Comparison of ENCODE assay signal across 15 mouse cellular contexts in genomic region chr6:30654932-30655331, GRCm38 (mm10). TPM values are rescaled to one million over a fixed set of nuclear protein-coding genes. Genes with fewer than 3 reads are reported as not detected.
DNase-seq lines count a peak whose midpoint lies in the region; ATAC-seq lines count a peak whose summit lies in the region.
"Had no signal": no experiment of that assay in that cellular context is flagged by ENCODE, and none has a peak within 500 bp of the region (broad histone marks: within the 10 kb centered on the region; RNA-seq: fewer than 3 reads in every experiment).

No protein-coding gene starts in this region.

- no peak for ATAC-seq in lung, embryonic 15.5 days (ENCODE audit: borderline replicate concordance, extremely low read depth, low FRiP score, low TSS enrichment)
- peak; percentile 27 for ATAC-seq in forebrain, embryonic 15.5 days (replicated peaks)
- ATAC-seq in limb, embryonic 12.5 days (ENCODE audit: insufficient number of reproducible peaks, insufficient read depth, low FRiP score, low TSS enrichment, low read depth), result no peak
- ATAC-seq in neural tube, embryonic 15.5 days (ENCODE audit: low FRiP score), result no peak

- H3K4me2 ChIP-seq in lung, embryonic 15.5 days, result no peak overlapping the region
- no peak overlapping the region for H3K4me2 ChIP-seq in forebrain, embryonic 15.5 days (replicated peaks)
- no peak overlapping the region for H3K4me2 ChIP-seq in limb, embryonic 12.5 days
- H3K4me2 ChIP-seq in neural tube, embryonic 15.5 days, result no peak overlapping the region
- H3K4me2 ChIP-seq: liver, embryonic 15.5 days had no signal

- no peaks in the 10 kb centered on the region for H3K36me3 ChIP-seq in lung, embryonic 15.5 days
- H3K36me3 ChIP-seq in forebrain, embryonic 15.5 days, result no peaks in the 10 kb centered on the region
- peaks cover 21% of the 10 kb centered on the region for H3K36me3 ChIP-seq in limb, embryonic 12.5 days
- H3K36me3 ChIP-seq in neural tube, embryonic 15.5 days, result no peaks in the 10 kb centered on the region
- H3K36me3 ChIP-seq: liver, embryonic 15.5 days had no signal

- no peaks in the 10 kb centered on the region for H3K9me3 ChIP-seq in lung, embryonic 15.5 days
- no peaks in the 10 kb centered on the region for H3K9me3 ChIP-seq in forebrain, embryonic 15.5 days
- no peaks in the 10 kb centered on the region for H3K9me3 ChIP-seq in limb, embryonic 12.5 days
- H3K9me3 ChIP-seq in neural tube, embryonic 15.5 days (replicated peaks), result no peaks in the 10 kb centered on the region
- H3K9me3 ChIP-seq: liver, embryonic 15.5 days had no signal

- no peak for DNase-seq in lung, adult 18-20 months
- DNase-seq in Muller cell, postnatal 12 days (ENCODE audit: inconsistent ontology term), result no peak
- no peak for DNase-seq in adrenal gland, postnatal 10 days
- DNase-seq in urinary bladder, adult 18-20 months (ENCODE audit: low spot score in 2 of 2), result no peak
- DNase-seq: heart, postnatal 10 days; layer of hippocampus, adult 9-11 months; thymus, postnatal 14 days had no signal

- no peaks in the 10 kb centered on the region for H3K27me3 ChIP-seq in lung, embryonic 15.5 days
- no peaks in the 10 kb centered on the region for H3K27me3 ChIP-seq in forebrain, embryonic 15.5 days
- H3K27me3 ChIP-seq in limb, embryonic 12.5 days, result no peaks in the 10 kb centered on the region
- H3K27me3 ChIP-seq in neural tube, embryonic 15.5 days (replicated peaks), result no peaks in the 10 kb centered on the region
- H3K27me3 ChIP-seq: liver, embryonic 15.5 days had no signal

- WGBS in lung, embryonic 15.5 days, result 78% methylated on average over 3 of the region's 3 CpGs
- WGBS in forebrain, embryonic 15.5 days, result 34% methylated on average over 3 of the region's 3 CpGs
- 59% methylated on average over 3 of the region's 3 CpGs for WGBS in limb, embryonic 12.5 days
- 59% methylated on average over 3 of the region's 3 CpGs for WGBS in neural tube, embryonic 15.5 days

- H3K9ac ChIP-seq in lung, embryonic 15.5 days, result no peak overlapping the region
- no peak overlapping the region for H3K9ac ChIP-seq in forebrain, embryonic 15.5 days (replicated peaks)
- H3K9ac ChIP-seq in limb, embryonic 12.5 days (replicated peaks), result 0 out of 2 replicates have a peak overlapping the region, but pooled peaks have one; percentile 18
- no peak overlapping the region for H3K9ac ChIP-seq in neural tube, embryonic 15.5 days (replicated peaks)
- H3K9ac ChIP-seq: liver, embryonic 15.5 days had no signal

- peaks cover 44% of the 10 kb centered on the region for H3K4me1 ChIP-seq in lung, embryonic 15.5 days
- H3K4me1 ChIP-seq in forebrain, embryonic 15.5 days, result peaks cover 41% of the 10 kb centered on the region
- peaks cover 68% of the 10 kb centered on the region for H3K4me1 ChIP-seq in limb, embryonic 12.5 days (replicated peaks)
- peaks cover 49% of the 10 kb centered on the region for H3K4me1 ChIP-seq in neural tube, embryonic 15.5 days

- peak overlapping the region; percentile 72 for H3K27ac ChIP-seq in lung, embryonic 15.5 days
- H3K27ac ChIP-seq in forebrain, embryonic 15.5 days (replicated peaks), result peak overlapping the region; percentile 81
- peak overlapping the region; percentile 89 for H3K27ac ChIP-seq in limb, embryonic 12.5 days
- H3K27ac ChIP-seq in neural tube, embryonic 15.5 days (replicated peaks), result peak overlapping the region; percentile 70
- H3K27ac ChIP-seq: liver, embryonic 15.5 days had no signal

- no peak overlapping the region for H3K4me3 ChIP-seq in lung, embryonic 15.5 days
- no peak overlapping the region for H3K4me3 ChIP-seq in forebrain, embryonic 15.5 days
- H3K4me3 ChIP-seq in limb, embryonic 12.5 days (replicated peaks), result no peak overlapping the region
- no peak overlapping the region for H3K4me3 ChIP-seq in neural tube, embryonic 15.5 days (replicated peaks)
- H3K4me3 ChIP-seq: liver, embryonic 15.5 days; myocyte had no signal

RNA-seq across cellular contexts. Expression of gene Cpa1, which starts 15.9 kb away (rescaled TPM):
- 3.5 and 6.5 TPM in 2 replicates for polyA plus RNA-seq in lung, embryonic 15.5 days (2015; fragmentation: Nextera tagmentation; extraction: Ambion mirVana)
- 0.48 and 0.61 TPM in 2 replicates for polyA plus RNA-seq in forebrain, embryonic 15.5 days (2015; fragmentation: Nextera tagmentation; extraction: Ambion mirVana)
- 0.40 and 0.64 TPM in 2 replicates for polyA plus RNA-seq in limb, embryonic 12.5 days (2016; fragmentation: Nextera tagmentation; extraction: Ambion mirVana)
- polyA plus RNA-seq in neural tube, embryonic 15.5 days (2015; fragmentation: Nextera tagmentation; extraction: Ambion mirVana), result 0.50 and 7.6 TPM in 2 replicates
- total RNA-seq in adrenal gland, postnatal 10 days (2021), result under 1 TPM in 1 of 2 experiments, not detected in 1; 0.36 TPM
- total RNA-seq: gastrocnemius, adult 18-20 months had no signal

RNA-seq across cellular contexts. Expression of gene Cep41, which starts 38.6 kb away (rescaled TPM):
- 12.1 and 13.0 TPM in 2 replicates for polyA plus RNA-seq in lung, embryonic 15.5 days (2015; fragmentation: Nextera tagmentation; extraction: Ambion mirVana)
- polyA plus RNA-seq in forebrain, embryonic 15.5 days (2015; fragmentation: Nextera tagmentation; extraction: Ambion mirVana), result 14.9 and 17.3 TPM in 2 replicates
- polyA plus RNA-seq in limb, embryonic 12.5 days (2016; fragmentation: Nextera tagmentation; extraction: Ambion mirVana), result 51.1 and 53.5 TPM in 2 replicates
- 10.7 and 11.6 TPM in 2 replicates for polyA plus RNA-seq in neural tube, embryonic 15.5 days (2015; fragmentation: Nextera tagmentation; extraction: Ambion mirVana)
- 1 to 10 TPM; 6.7 to 9.1 TPM for total RNA-seq in adrenal gland, postnatal 10 days (2021)

RNA-seq across cellular contexts. Expression of gene Cpa5, which starts 44.1 kb away (rescaled TPM):
- 0.18 TPM in 1 of 2 replicates, not detected in the other for polyA plus RNA-seq in lung, embryonic 15.5 days (2015; fragmentation: Nextera tagmentation; extraction: Ambion mirVana)
- 0.13 TPM in 1 of 2 replicates, not detected in the other for polyA plus RNA-seq in forebrain, embryonic 15.5 days (2015; fragmentation: Nextera tagmentation; extraction: Ambion mirVana)
- 0.14 and 0.33 TPM in 2 replicates for polyA plus RNA-seq in limb, embryonic 12.5 days (2016; fragmentation: Nextera tagmentation; extraction: Ambion mirVana)
- polyA plus RNA-seq in neural tube, embryonic 15.5 days (2015; fragmentation: Nextera tagmentation; extraction: Ambion mirVana), result 0.11 TPM in 1 of 2 replicates, not detected in the other
- not detected for total RNA-seq in adrenal gland, postnatal 10 days (2021)
- total RNA-seq: gastrocnemius, adult 18-20 months; heart, postnatal 10 days had no signal
- polyA plus RNA-seq: myocyte; small intestine, adult 2 months had no signal
